Mouse (Mus musculus) ES-E14 (cell line): Measurements from ENCODE around the gene Twf2.

Experiments
- HCFC1 ChIP-seq: IDR thresholded peaks from 2 replicates; pipeline ENCODE4 v1.6.1; 2012; ENCODE audit warnings: low read length, inconsistent platforms, borderline replicate concordance; ENCODE audit not compliant: insufficient read depth
- MAFK ChIP-seq: IDR thresholded peaks from 2 replicates; pipeline ENCODE4 v1.6.1; 2014; ENCODE audit warnings: mild to moderate bottlenecking, low read depth, low read length, inconsistent platforms; ENCODE audit not compliant: insufficient read depth
- ZC3H11A ChIP-seq: IDR thresholded peaks from 2 replicates; pipeline ENCODE4 v1.6.1; 2012; ENCODE audit warnings: low read depth, mild to moderate bottlenecking, inconsistent platforms, low read length, borderline replicate concordance
- ZNF384 ChIP-seq: IDR thresholded peaks from 2 replicates; pipeline ENCODE4 v1.6.1; 2012; ENCODE audit warnings: low read depth, low read length, inconsistent platforms

GRCm38 (mm10) chr9:106216971-106217370 lies 14.1 kb downstream of the Twf2 start:
- TF ChIP-seq ZNF384 = no peak
- no peak for TF ChIP-seq HCFC1
- peak; percentile 51; the same call in 1 of the 2 replicates for TF ChIP-seq MAFK
- TF ChIP-seq ZC3H11A = no peak
